15 mouse cellular contexts compared by ENCODE assay signal in the genomic region with DNA sequence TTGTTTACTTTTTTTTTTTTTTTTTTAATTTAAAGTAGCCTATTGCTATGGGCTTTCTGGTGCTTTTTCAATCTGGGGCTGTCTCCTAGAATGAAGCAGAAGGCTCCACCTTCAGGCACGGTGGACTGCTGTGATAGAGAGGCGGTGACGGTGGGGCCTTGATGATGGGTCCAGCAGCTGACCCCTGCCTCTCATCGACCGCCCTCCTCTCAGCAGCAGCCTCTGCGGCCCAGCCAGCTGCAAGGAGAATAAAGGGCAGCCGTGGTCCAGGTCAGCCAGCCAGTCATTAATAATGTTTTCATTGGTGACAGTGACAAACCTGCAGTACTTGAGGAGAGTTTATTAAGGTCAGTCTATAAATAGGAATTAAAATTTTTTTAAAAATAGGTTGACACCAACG.
"Had no signal": no experiment of that assay in that cellular context is flagged by ENCODE, and none has a peak within 500 bp of the region (broad histone marks: within the 10 kb centered on the region; RNA-seq: fewer than 3 reads in every experiment).

No protein-coding gene starts in this region.

- H3K27ac ChIP-seq: kidney, embryonic 15.5 days; left cerebral cortex, adult 2 months; limb, embryonic 15.5 days; liver, embryonic 12.5 days; macrophage; midbrain, embryonic 13.5 days; neural tube, embryonic 13.5 days had no signal

- H3K9me3 ChIP-seq: kidney, embryonic 15.5 days; limb, embryonic 15.5 days; liver, embryonic 12.5 days; megakaryocyte, embryonic 14.5 days; midbrain, embryonic 13.5 days; neural tube, embryonic 13.5 days had no signal

- H3K36me3 ChIP-seq: kidney, embryonic 15.5 days; limb, embryonic 15.5 days; liver, embryonic 12.5 days; midbrain, embryonic 13.5 days; neural tube, embryonic 13.5 days had no signal

- H3K4me2 ChIP-seq: kidney, embryonic 15.5 days; limb, embryonic 15.5 days; liver, embryonic 12.5 days; lung, embryonic 14.5 days; midbrain, embryonic 13.5 days; neural tube, embryonic 13.5 days had no signal

- H3K4me3 ChIP-seq: kidney, embryonic 15.5 days; left cerebral cortex, adult 2 months; limb, embryonic 15.5 days; liver, embryonic 12.5 days; megakaryocyte, embryonic 14.5 days; midbrain, embryonic 13.5 days; myocyte; neural tube, embryonic 13.5 days had no signal

- H3K4me1 ChIP-seq: kidney, embryonic 15.5 days; limb, embryonic 15.5 days; liver, embryonic 12.5 days; megakaryocyte, embryonic 14.5 days had no signal

- H3K9ac ChIP-seq: kidney, embryonic 15.5 days; limb, embryonic 15.5 days; liver, embryonic 12.5 days; lung, embryonic 14.5 days; midbrain, embryonic 13.5 days; neural tube, embryonic 13.5 days had no signal

- H3K27me3 ChIP-seq: kidney, embryonic 15.5 days; limb, embryonic 15.5 days; liver, embryonic 12.5 days; midbrain, embryonic 13.5 days had no signal

- DNase-seq: kidney, adult 18-20 months; kidney, postnatal 14 days; lung, embryonic 14.5 days; lung, postnatal 10 days; thymus, adult 18-20 months; thymus, postnatal 14 days had no signal

- ATAC-seq: liver, embryonic 12.5 days; midbrain, embryonic 13.5 days had no signal
